Mouse (Mus musculus): Measurements from ENCODE around the gene Nckap5. TPM values are rescaled to one million over a fixed set of nuclear protein-coding genes. Genes with fewer than 3 reads are reported as not detected.

Gene Nckap5
- total RNA-seq, 1 experiment = 0.18 TPM

- H3K4me1 ChIP-seq (ENCODE audit: control insufficient read depth in 2 of 2, insufficient read depth in 2 of 2, low read length in 2 of 2, poor library complexity in 1 of 2) = no peaks in the 10 kb centered on the region
- DNase-seq (ENCODE audit: low read depth, low spot score) = no peak
- TF ChIP-seq MAFK (IDR thresholded peaks at IDR 0.05; ENCODE audit: insufficient read depth, low read depth, low read length) = no peak
- no peak for TF ChIP-seq ZNF384 (IDR thresholded peaks at IDR 0.05; ENCODE audit: low read depth, low read length)
- TF ChIP-seq HCFC1 (IDR thresholded peaks at IDR 0.05; ENCODE audit: borderline replicate concordance, insufficient read depth, low read length) = no peak
- TF ChIP-seq CHD2 (IDR thresholded peaks at IDR 0.05; ENCODE audit: low read depth, low read length) = no peak
- TF ChIP-seq ZC3H11A (IDR thresholded peaks at IDR 0.05; ENCODE audit: borderline replicate concordance, low read depth, low read length) = no peak
- H3K36me3 ChIP-seq (ENCODE audit: control insufficient read depth, insufficient read depth, low read length, poor library complexity, severe bottlenecking) = no peaks in the 10 kb centered on the region
- H3K27ac ChIP-seq (ENCODE audit: insufficient read depth, low read depth, low read length, poor library complexity, severe bottlenecking) = no peak overlapping the region
- no peaks in the 10 kb centered on the region for H3K9me3 ChIP-seq (ENCODE audit: control insufficient read depth, insufficient read depth, low read depth, low read length)
- H3K9ac ChIP-seq (ENCODE audit: insufficient read depth, low read depth, low read length, poor library complexity, severe bottlenecking) = no peak overlapping the region
- no peak overlapping the region for H3K4me3 ChIP-seq (ENCODE audit: insufficient read depth in 1 of 2, low read depth in 1 of 2, low read length in 2 of 2, poor library complexity in 1 of 2, severe bottlenecking in 1 of 2)
- in situ Hi-C loops (cut with MboI; ENCODE audit: low sequenced_read_pairs in 2 of 2, unreplicated experiment in 2 of 2) = no loop called here
Observed at GRCm38 (mm10) chr1:126650806-126651205, 179.8 kb downstream of the Nckap5 start.

- TF ChIP-seq ZC3H11A (IDR thresholded peaks at IDR 0.05; ENCODE audit: borderline replicate concordance, low read depth, low read length) = no peak
- no peak for TF ChIP-seq HCFC1 (IDR thresholded peaks at IDR 0.05; ENCODE audit: borderline replicate concordance, insufficient read depth, low read length)
- TF ChIP-seq CHD2 (IDR thresholded peaks at IDR 0.05; ENCODE audit: low read depth, low read length) = no peak
- TF ChIP-seq MAFK (IDR thresholded peaks at IDR 0.05; ENCODE audit: insufficient read depth, low read depth, low read length) = no peak
- TF ChIP-seq ZNF384 (IDR thresholded peaks at IDR 0.05; ENCODE audit: low read depth, low read length) = no peak
- H3K9me3 ChIP-seq (ENCODE audit: control insufficient read depth, insufficient read depth, low read depth, low read length) = no peaks in the 10 kb centered on the region
- in situ Hi-C loops (cut with MboI; ENCODE audit: low sequenced_read_pairs in 2 of 2, unreplicated experiment in 2 of 2) = no loop called here
- no peak overlapping the region for H3K4me3 ChIP-seq (ENCODE audit: insufficient read depth in 1 of 2, low read depth in 1 of 2, low read length in 2 of 2, poor library complexity in 1 of 2, severe bottlenecking in 1 of 2)
- H3K9ac ChIP-seq (ENCODE audit: insufficient read depth, low read depth, low read length, poor library complexity, severe bottlenecking) = no peak overlapping the region
- H3K4me1 ChIP-seq (ENCODE audit: control insufficient read depth in 2 of 2, insufficient read depth in 2 of 2, low read length in 2 of 2, poor library complexity in 1 of 2) = no peaks in the 10 kb centered on the region
- H3K27ac ChIP-seq (ENCODE audit: insufficient read depth, low read depth, low read length, poor library complexity, severe bottlenecking) = no peak overlapping the region
- no peak for DNase-seq (ENCODE audit: low read depth, low spot score)
- H3K36me3 ChIP-seq (ENCODE audit: control insufficient read depth, insufficient read depth, low read length, poor library complexity, severe bottlenecking) = no peaks in the 10 kb centered on the region
Observed at GRCm38 (mm10) chr1:126642751-126643150, 187.8 kb downstream of the Nckap5 start.

- Histone ChIP-seq H3K4me3 (ENCODE audit: insufficient read depth in 1 of 2, low read depth in 1 of 2, low read length in 2 of 2, poor library complexity in 1 of 2, severe bottlenecking in 1 of 2) (no peak overlapping the region), H3K27ac (ENCODE audit: insufficient read depth, low read depth, low read length, poor library complexity, severe bottlenecking) (no peak overlapping the region), H3K9ac (ENCODE audit: insufficient read depth, low read depth, low read length, poor library complexity, severe bottlenecking) (no peak overlapping the region), H3K4me1 (ENCODE audit: control insufficient read depth in 2 of 2, insufficient read depth in 2 of 2, low read length in 2 of 2, poor library complexity in 1 of 2) (no peaks in the 10 kb centered on the region), H3K36me3 (ENCODE audit: control insufficient read depth, insufficient read depth, low read length, poor library complexity, severe bottlenecking) (no peaks in the 10 kb centered on the region), H3K9me3 (ENCODE audit: control insufficient read depth, insufficient read depth, low read depth, low read length) (no peaks in the 10 kb centered on the region)
- in situ Hi-C loops (cut with MboI; ENCODE audit: low sequenced_read_pairs in 2 of 2, unreplicated experiment in 2 of 2) = no loop called here
- TF ChIP-seq MAFK (IDR thresholded peaks at IDR 0.05; ENCODE audit: insufficient read depth, low read depth, low read length) (no peak), ZC3H11A (IDR thresholded peaks at IDR 0.05; ENCODE audit: borderline replicate concordance, low read depth, low read length) (no peak), ZNF384 (IDR thresholded peaks at IDR 0.05; ENCODE audit: low read depth, low read length) (no peak), CHD2 (IDR thresholded peaks at IDR 0.05; ENCODE audit: low read depth, low read length) (no peak), HCFC1 (IDR thresholded peaks at IDR 0.05; ENCODE audit: borderline replicate concordance, insufficient read depth, low read length) (no peak)
- DNase-seq (ENCODE audit: low read depth, low spot score) = no peak
Observed at GRCm38 (mm10) chr1:126639463-126639862, 191.1 kb downstream of the Nckap5 start.

GRCm38 (mm10) chr1:126637515-126637914, 193.1 kb downstream of the Nckap5 start:
- in situ Hi-C loops (cut with MboI; ENCODE audit: low sequenced_read_pairs in 2 of 2, unreplicated experiment in 2 of 2) = no loop called here
- Histone ChIP-seq H3K9ac (ENCODE audit: insufficient read depth, low read depth, low read length, poor library complexity, severe bottlenecking) (no peak overlapping the region), H3K9me3 (ENCODE audit: control insufficient read depth, insufficient read depth, low read depth, low read length) (no peaks in the 10 kb centered on the region), H3K36me3 (ENCODE audit: control insufficient read depth, insufficient read depth, low read length, poor library complexity, severe bottlenecking) (no peaks in the 10 kb centered on the region), H3K27ac (ENCODE audit: insufficient read depth, low read depth, low read length, poor library complexity, severe bottlenecking) (no peak overlapping the region), H3K4me3 (ENCODE audit: insufficient read depth in 1 of 2, low read depth in 1 of 2, low read length in 2 of 2, poor library complexity in 1 of 2, severe bottlenecking in 1 of 2) (no peak overlapping the region), H3K4me1 (ENCODE audit: control insufficient read depth in 2 of 2, insufficient read depth in 2 of 2, low read length in 2 of 2, poor library complexity in 1 of 2) (no peaks in the 10 kb centered on the region)
- no peak for DNase-seq (ENCODE audit: low read depth, low spot score)
- TF ChIP-seq HCFC1 (IDR thresholded peaks at IDR 0.05; ENCODE audit: borderline replicate concordance, insufficient read depth, low read length) (no peak), ZC3H11A (IDR thresholded peaks at IDR 0.05; ENCODE audit: borderline replicate concordance, low read depth, low read length) (no peak), CHD2 (IDR thresholded peaks at IDR 0.05; ENCODE audit: low read depth, low read length) (no peak), ZNF384 (IDR thresholded peaks at IDR 0.05; ENCODE audit: low read depth, low read length) (no peak), MAFK (IDR thresholded peaks at IDR 0.05; ENCODE audit: insufficient read depth, low read depth, low read length) (no peak)

GRCm38 (mm10) chr1:126626206-126626605, 204.4 kb downstream of the Nckap5 start:
- in situ Hi-C loops (cut with MboI; ENCODE audit: low sequenced_read_pairs in 2 of 2, unreplicated experiment in 2 of 2) = no loop called here
- TF ChIP-seq ZNF384 (IDR thresholded peaks at IDR 0.05; ENCODE audit: low read depth, low read length) (no peak), ZC3H11A (IDR thresholded peaks at IDR 0.05; ENCODE audit: borderline replicate concordance, low read depth, low read length) (no peak), CHD2 (IDR thresholded peaks at IDR 0.05; ENCODE audit: low read depth, low read length) (no peak)
- H3K4me1 ChIP-seq (ENCODE audit: control insufficient read depth in 2 of 2, insufficient read depth in 2 of 2, low read length in 2 of 2, poor library complexity in 1 of 2) = no peaks in the 10 kb centered on the region
- no peak for DNase-seq (ENCODE audit: low read depth, low spot score)
- no peaks in the 10 kb centered on the region for H3K36me3 ChIP-seq (ENCODE audit: control insufficient read depth, insufficient read depth, low read length, poor library complexity, severe bottlenecking)
- no peak overlapping the region for H3K9ac ChIP-seq (ENCODE audit: insufficient read depth, low read depth, low read length, poor library complexity, severe bottlenecking)
- no peak overlapping the region for H3K27ac ChIP-seq (ENCODE audit: insufficient read depth, low read depth, low read length, poor library complexity, severe bottlenecking)
- H3K9me3 ChIP-seq (ENCODE audit: control insufficient read depth, insufficient read depth, low read depth, low read length) = no peaks in the 10 kb centered on the region
- no peak overlapping the region for H3K4me3 ChIP-seq (ENCODE audit: insufficient read depth in 1 of 2, low read depth in 1 of 2, low read length in 2 of 2, poor library complexity in 1 of 2, severe bottlenecking in 1 of 2)

Data from ES-E14 (cell line).